Mouse (Mus musculus): ENCODE measurements at regions not wholly inside any gene's neighbourhood (a gene's known extent, or its start where the extent isn't known, plus 50 kb on each side); places are given as distances from the start of the nearest gene placed in this dataset.
A peak's percentile ranks its signal among the peaks of the same experiment; 100 is the strongest.

- Histone ChIP-seq H3K4me1 (peaks cover 18% of the 10 kb centered on the region), H3K4me3 (no peak overlapping the region), H3K27me3 (replicated peaks; ENCODE audit: low read depth, poor library complexity, severe bottlenecking) (no peaks in the 10 kb centered on the region), H3K36me3 (replicated peaks) (no peaks in the 10 kb centered on the region), H3K9me3 (no peaks in the 10 kb centered on the region), H3K27ac (replicated peaks) (no peak overlapping the region)
- DNase-seq (ENCODE audit: low spot score) = no peak
- 46% methylated on average over 1 of the region's 1 CpGs for WGBS
These were observed 101.9 kb upstream of the Arntl start for GRCm38 (mm10) chr7:113105359-113105758.

- H3K27ac ChIP-seq (replicated peaks) = no peak overlapping the region
- no peak overlapping the region for H3K4me3 ChIP-seq
- H3K27me3 ChIP-seq (replicated peaks; ENCODE audit: low read depth, poor library complexity, severe bottlenecking) = no peaks in the 10 kb centered on the region
- no peak for DNase-seq (ENCODE audit: low spot score)
- H3K36me3 ChIP-seq (replicated peaks) = no peaks in the 10 kb centered on the region
- 90% methylated on average over 7 of the region's 7 CpGs for WGBS
- H3K9me3 ChIP-seq = no peaks in the 10 kb centered on the region
- H3K4me1 ChIP-seq = peaks cover 21% of the 10 kb centered on the region
These were observed 100.5 kb upstream of the Arntl start for GRCm38 (mm10) chr7:113106731-113107130.

DNA sequence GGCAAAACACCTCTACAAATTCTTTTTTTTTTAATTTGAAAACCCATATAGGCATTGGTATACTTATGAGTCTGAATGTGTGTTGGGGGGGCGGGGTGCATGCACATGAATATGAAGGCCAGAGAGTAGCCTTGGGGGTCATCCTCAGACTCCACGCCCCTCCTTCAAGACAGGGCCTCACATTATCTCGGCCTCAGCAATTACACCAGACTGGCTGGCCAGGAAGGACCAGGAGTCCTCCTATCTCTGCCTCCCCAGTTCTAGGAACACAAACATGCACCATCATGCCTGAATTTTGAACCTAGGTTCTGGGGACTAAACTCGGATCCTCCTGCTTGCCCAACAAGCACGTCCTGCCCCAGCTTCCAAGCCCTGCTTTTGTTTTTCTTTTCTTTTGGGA is 99.3 kb upstream of the Arntl start:
- DNase-seq (ENCODE audit: low spot score) = no peak
- Histone ChIP-seq H3K4me1 (peaks cover 21% of the 10 kb centered on the region), H3K27ac (replicated peaks) (no peak overlapping the region), H3K9me3 (no peaks in the 10 kb centered on the region), H3K36me3 (replicated peaks) (no peaks in the 10 kb centered on the region), H3K27me3 (replicated peaks; ENCODE audit: low read depth, poor library complexity, severe bottlenecking) (no peaks in the 10 kb centered on the region), H3K4me3 (no peak overlapping the region)
- 85% methylated on average over 5 of the region's 5 CpGs for WGBS

- H3K27ac ChIP-seq (replicated peaks) = 0 out of 2 replicates have a peak overlapping the region, but pooled peaks have one; percentile 14
- H3K4me1 ChIP-seq = peaks cover 24% of the 10 kb centered on the region
- no peaks in the 10 kb centered on the region for H3K9me3 ChIP-seq
- no peak for DNase-seq (ENCODE audit: low spot score)
- 78% methylated on average over 7 of the region's 7 CpGs for WGBS
- no peaks in the 10 kb centered on the region for H3K27me3 ChIP-seq (replicated peaks; ENCODE audit: low read depth, poor library complexity, severe bottlenecking)
- no peak overlapping the region for H3K4me3 ChIP-seq
- no peaks in the 10 kb centered on the region for H3K36me3 ChIP-seq (replicated peaks)
These were observed 98.7 kb upstream of the Arntl start for GRCm38 (mm10) chr7:113108442-113109000.

- H3K9me3 ChIP-seq = no peaks in the 10 kb centered on the region
- H3K4me1 ChIP-seq = peaks cover 26% of the 10 kb centered on the region
- H3K4me3 ChIP-seq = no peak overlapping the region
- no peaks in the 10 kb centered on the region for H3K36me3 ChIP-seq (replicated peaks)
- no peak overlapping the region for H3K27ac ChIP-seq (replicated peaks)
- no peaks in the 10 kb centered on the region for H3K27me3 ChIP-seq (replicated peaks; ENCODE audit: low read depth, poor library complexity, severe bottlenecking)
- DNase-seq (ENCODE audit: low spot score) = no peak
These were observed 97.8 kb upstream of the Arntl start for GRCm38 (mm10) chr7:113109481-113109880.

GRCm38 (mm10) chr7:113110867-113111508 is 96.3 kb upstream of the Arntl start:
- Histone ChIP-seq H3K36me3 (replicated peaks) (no peaks in the 10 kb centered on the region), H3K4me1 (peaks cover 26% of the 10 kb centered on the region), H3K4me3 (no peak overlapping the region), H3K27ac (replicated peaks) (no peak overlapping the region), H3K9me3 (no peaks in the 10 kb centered on the region), H3K27me3 (replicated peaks; ENCODE audit: low read depth, poor library complexity, severe bottlenecking) (no peaks in the 10 kb centered on the region)
- no peak for DNase-seq (ENCODE audit: low spot score)
- WGBS = 76% methylated on average over 7 of the region's 7 CpGs

GRCm38 (mm10) chr7:113113266-113113893 is 93.9 kb upstream of the Arntl start:
- Histone ChIP-seq H3K4me1 (peaks cover 24% of the 10 kb centered on the region), H3K27me3 (replicated peaks; ENCODE audit: low read depth, poor library complexity, severe bottlenecking) (no peaks in the 10 kb centered on the region), H3K9me3 (no peaks in the 10 kb centered on the region), H3K27ac (replicated peaks) (no peak overlapping the region), H3K36me3 (replicated peaks) (no peaks in the 10 kb centered on the region), H3K4me3 (no peak overlapping the region)
- 68% methylated on average over 10 of the region's 10 CpGs for WGBS
- DNase-seq (ENCODE audit: low spot score) = no peak

- H3K27ac ChIP-seq (replicated peaks) = no peak overlapping the region
- H3K4me3 ChIP-seq = no peak overlapping the region
- 89% methylated on average over 4 of the region's 4 CpGs for WGBS
These were observed 89.7 kb upstream of the Arntl start for GRCm38 (mm10) chr7:113117599-113117998.

DNA sequence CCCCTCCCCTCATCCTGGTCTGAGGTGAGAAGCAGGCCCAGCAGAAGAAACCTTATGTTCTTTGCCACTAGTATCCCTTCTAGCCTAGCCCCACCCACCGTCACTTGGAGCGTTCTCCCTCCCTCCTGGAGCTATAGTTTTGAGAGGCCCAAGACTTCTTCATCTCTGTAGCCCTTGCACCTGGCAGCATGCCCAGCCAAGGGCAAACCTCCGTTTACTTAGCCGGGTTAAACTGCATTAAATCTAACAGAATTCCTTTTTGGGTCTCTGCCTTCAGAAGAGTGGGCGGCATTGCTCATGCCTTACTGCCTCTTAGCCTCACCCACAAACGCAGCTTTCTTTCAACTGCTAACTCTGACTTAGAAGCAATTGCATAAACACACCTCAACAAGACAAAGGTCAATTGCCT is 85.3 kb upstream of the Arntl start:
- H3K36me3 ChIP-seq (replicated peaks) = no peaks in the 10 kb centered on the region

More at GRCm38 (mm10) chr7:113117599-113117998, 89.7 kb upstream of the Arntl start:
- Histone ChIP-seq H3K9me3 (no peaks in the 10 kb centered on the region), H3K36me3 (replicated peaks) (no peaks in the 10 kb centered on the region), H3K4me1 (peaks cover 5% of the 10 kb centered on the region; the same call in 1 of the 2 replicates), H3K27me3 (replicated peaks; ENCODE audit: low read depth, poor library complexity, severe bottlenecking) (no peaks in the 10 kb centered on the region)
- DNase-seq (ENCODE audit: low spot score) = no peak

GRCm38 (mm10) chr7:113126010-113126409 is 81.3 kb upstream of the Arntl start:
- 78% methylated on average over 1 of the region's 1 CpGs for WGBS
- H3K27ac ChIP-seq (replicated peaks) = no peak overlapping the region
- H3K9me3 ChIP-seq = no peaks in the 10 kb centered on the region
- no peak for DNase-seq (ENCODE audit: low spot score)
- H3K4me3 ChIP-seq = no peak overlapping the region
- no peaks in the 10 kb centered on the region for H3K4me1 ChIP-seq
- no peaks in the 10 kb centered on the region for H3K36me3 ChIP-seq (replicated peaks)
- no peaks in the 10 kb centered on the region for H3K27me3 ChIP-seq (replicated peaks; ENCODE audit: low read depth, poor library complexity, severe bottlenecking)

More for the DNA sequence above, 85.3 kb upstream of the Arntl start:
- Histone ChIP-seq H3K27me3 (replicated peaks; ENCODE audit: low read depth, poor library complexity, severe bottlenecking) (no peaks in the 10 kb centered on the region), H3K4me3 (no peak overlapping the region), H3K27ac (replicated peaks) (no peak overlapping the region), H3K9me3 (no peaks in the 10 kb centered on the region), H3K4me1 (no peaks in the 10 kb centered on the region)
- WGBS = 76% methylated on average over 6 of the region's 6 CpGs
- DNase-seq (ENCODE audit: low spot score) = no peak

- WGBS = 90% methylated on average over 6 of the region's 6 CpGs
- no peak overlapping the region for H3K4me3 ChIP-seq
- peaks cover 11% of the 10 kb centered on the region for H3K4me1 ChIP-seq
- H3K9me3 ChIP-seq = no peaks in the 10 kb centered on the region
- H3K27me3 ChIP-seq (replicated peaks; ENCODE audit: low read depth, poor library complexity, severe bottlenecking) = no peaks in the 10 kb centered on the region
- DNase-seq (ENCODE audit: low spot score) = no peak
- H3K27ac ChIP-seq (replicated peaks) = no peak overlapping the region
- H3K36me3 ChIP-seq (replicated peaks) = no peaks in the 10 kb centered on the region
These were observed 76.7 kb upstream of the Arntl start for GRCm38 (mm10) chr7:113130552-113130951.

DNA sequence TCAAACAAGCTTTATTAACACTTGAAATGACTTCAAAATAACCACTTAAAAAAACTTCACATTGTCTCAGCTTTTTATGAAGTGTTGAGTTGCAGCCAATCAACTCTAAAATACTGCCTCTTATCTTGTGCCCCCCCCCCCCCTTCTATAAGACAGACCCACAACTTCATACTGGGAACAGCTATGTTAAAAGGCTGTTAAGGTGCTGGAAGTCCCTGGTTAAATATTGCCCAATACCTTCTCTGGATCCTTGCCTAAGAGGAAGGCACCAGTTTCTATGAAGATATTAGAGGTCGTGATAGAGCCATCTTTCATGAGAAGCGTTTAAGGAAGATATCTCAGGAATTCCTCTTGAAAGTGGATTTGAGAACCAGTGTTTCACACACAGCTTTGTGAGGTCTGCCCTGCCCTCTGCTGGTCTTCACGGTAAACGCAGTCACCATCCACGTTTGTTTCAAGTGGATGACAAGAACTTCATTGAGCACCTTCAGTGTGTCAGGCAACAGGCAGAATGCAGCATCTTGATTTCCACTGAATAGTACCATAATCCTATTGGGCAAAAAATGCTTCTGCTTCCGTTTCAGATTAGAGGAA is 75.2 kb upstream of the Arntl start:
- no peak overlapping the region for H3K4me3 ChIP-seq
- DNase-seq (ENCODE audit: low spot score) = peak; percentile 81
- no peaks in the 10 kb centered on the region for H3K36me3 ChIP-seq (replicated peaks)
- 7% methylated on average over 6 of the region's 6 CpGs for WGBS
- H3K4me1 ChIP-seq = peaks cover 11% of the 10 kb centered on the region
- no peak overlapping the region for H3K27ac ChIP-seq (replicated peaks)
- no peaks in the 10 kb centered on the region for H3K27me3 ChIP-seq (replicated peaks; ENCODE audit: low read depth, poor library complexity, severe bottlenecking)
- H3K9me3 ChIP-seq = no peaks in the 10 kb centered on the region

GRCm38 (mm10) chr7:113133891-113134290 is 73.4 kb upstream of the Arntl start:
- Histone ChIP-seq H3K4me3 (no peak overlapping the region), H3K4me1 (peaks cover 11% of the 10 kb centered on the region), H3K9me3 (no peaks in the 10 kb centered on the region), H3K36me3 (replicated peaks) (no peaks in the 10 kb centered on the region), H3K27me3 (replicated peaks; ENCODE audit: low read depth, poor library complexity, severe bottlenecking) (no peaks in the 10 kb centered on the region), H3K27ac (replicated peaks) (no peak overlapping the region)
- no peak for DNase-seq (ENCODE audit: low spot score)
- WGBS = 78% methylated on average over 5 of the region's 5 CpGs
